Mouse (Mus musculus): ENCODE measurements at regions not wholly inside any gene's neighbourhood (a gene's known extent, or its start where the extent isn't known, plus 50 kb on each side); places are given as distances from the start of the nearest gene placed in this dataset.
"Not testable (repeated sequence)": the region's sequence is repeated elsewhere in the genome, so short reads cannot be mapped to it uniquely, and the experiment has no call there.

GRCm38 (mm10) chr13:80611937-80612336, 271.2 kb upstream of the Arrdc3 start:
- no peak for DNase-seq (ENCODE audit: low read depth)

DNA sequence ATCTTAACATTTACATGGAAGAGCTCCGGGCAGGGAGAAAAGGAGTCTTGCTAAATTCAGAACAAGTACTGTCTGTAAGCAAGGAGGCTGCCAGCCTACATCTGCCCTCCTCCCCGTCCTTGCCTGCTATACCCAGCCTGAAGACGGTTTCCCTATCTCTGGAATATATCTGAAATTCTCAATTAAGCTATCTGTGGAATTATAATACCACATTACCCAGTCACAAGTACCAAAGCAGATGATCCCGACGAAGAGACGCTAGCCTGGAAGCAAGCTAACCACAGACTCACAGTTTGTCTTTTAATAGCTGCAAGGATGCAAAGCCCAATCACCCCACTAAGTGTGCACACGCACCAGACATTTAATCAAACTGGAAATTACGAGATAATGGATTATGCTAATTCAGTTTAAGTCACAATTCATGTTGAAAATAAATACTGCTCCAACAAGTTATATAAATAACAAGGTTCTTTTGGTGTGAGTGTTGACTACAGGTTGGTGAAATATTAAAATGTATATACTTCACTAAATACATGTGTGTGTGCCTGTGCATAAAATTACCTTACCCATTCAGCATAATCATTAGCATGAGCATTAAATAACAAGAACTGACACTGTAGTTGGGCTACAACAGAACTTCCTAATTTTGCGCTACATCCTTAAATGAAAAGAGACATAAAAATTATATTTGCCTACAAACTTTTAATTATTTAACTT, 269.9 kb upstream of the Arrdc3 start:
- no peak for DNase-seq (ENCODE audit: low read depth)

GRCm38 (mm10) chr13:80613884-80614247, 269.3 kb upstream of the Arrdc3 start:
- DNase-seq (ENCODE audit: low read depth): peak; percentile 14

GRCm38 (mm10) chr13:80614971-80615370, 268.2 kb upstream of the Arrdc3 start:
- DNase-seq (ENCODE audit: low read depth): no peak

- DNase-seq (ENCODE audit: low read depth): no peak
Measured at GRCm38 (mm10) chr13:80623005-80623404, 260.2 kb upstream of the Arrdc3 start.

GRCm38 (mm10) chr13:80641334-80641733, 241.8 kb upstream of the Arrdc3 start:
- no peak for DNase-seq (ENCODE audit: low read depth)

DNA sequence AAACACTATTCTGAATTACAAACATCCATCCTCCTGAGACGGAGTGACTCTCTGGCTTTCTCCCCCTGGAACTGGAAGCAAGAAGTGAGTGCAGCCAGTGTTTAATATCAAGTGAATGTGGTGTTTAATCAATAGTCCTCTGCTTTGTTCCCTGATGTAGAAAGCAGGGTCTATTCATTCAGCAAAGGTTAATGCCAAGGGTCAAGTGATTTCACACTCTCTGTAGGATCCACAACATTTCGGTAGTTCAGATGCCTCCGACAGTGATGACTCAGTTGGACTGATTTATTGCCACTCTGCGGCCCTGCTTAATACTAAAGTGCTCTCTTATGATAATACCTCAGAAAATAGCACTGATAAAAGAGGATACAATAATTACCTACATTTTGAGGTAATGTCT, 235.6 kb upstream of the Arrdc3 start:
- no peak for DNase-seq (ENCODE audit: low read depth)

DNA sequence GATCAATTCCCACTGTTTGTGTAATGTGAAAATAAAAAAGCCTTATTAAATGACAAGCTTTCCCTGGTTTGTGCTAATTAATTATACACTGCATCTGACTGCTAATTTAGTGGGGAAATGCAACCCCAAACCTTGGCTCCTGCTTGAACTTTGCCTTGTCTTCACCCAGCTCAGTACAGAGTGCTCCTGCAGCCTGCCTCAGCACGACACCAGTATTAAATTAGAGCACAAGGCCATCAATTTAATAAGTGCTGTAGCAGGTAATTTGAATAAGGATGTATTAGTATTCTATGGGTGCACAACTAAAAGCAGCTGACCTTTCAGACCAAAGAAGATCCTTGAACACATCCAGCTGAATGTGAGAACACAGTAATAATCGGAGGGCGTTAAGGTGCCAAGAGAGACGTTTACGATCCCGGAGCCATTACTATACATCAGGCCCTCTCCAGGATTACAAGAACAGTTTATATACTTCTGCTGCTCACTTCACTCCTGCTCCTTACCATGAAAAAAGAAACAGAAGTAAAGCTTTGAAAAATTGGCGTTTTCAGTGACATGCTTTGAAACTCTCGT, 230.1 kb upstream of the Arrdc3 start:
- no peak for DNase-seq (ENCODE audit: low read depth)

DNA sequence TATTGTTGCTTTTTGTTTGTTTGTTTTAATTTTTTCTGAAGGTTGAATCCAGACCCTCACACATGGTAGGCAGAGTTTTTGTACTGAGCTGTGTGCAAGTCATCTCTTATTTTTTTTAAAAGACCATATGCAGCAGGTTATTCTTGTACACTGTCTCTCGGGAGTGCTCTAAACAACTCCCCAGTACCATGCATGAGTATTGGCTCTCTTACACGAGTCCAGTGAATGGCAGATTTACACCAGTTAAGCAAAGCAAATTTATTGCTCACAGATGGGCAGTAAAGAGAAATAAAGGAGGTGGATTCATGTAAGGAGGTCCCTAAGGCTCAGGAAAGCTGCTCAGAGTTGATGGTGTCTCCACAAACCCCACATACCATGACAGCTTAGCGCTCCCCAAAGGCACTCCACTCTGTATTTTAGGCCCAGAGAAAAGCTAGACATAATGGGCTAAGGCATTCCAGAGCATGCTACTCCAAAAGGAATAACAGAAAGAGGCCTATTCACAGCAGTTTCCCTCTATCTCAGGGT, 216.9 kb upstream of the Arrdc3 start:
- no peak for DNase-seq (ENCODE audit: low read depth)

- no peak for DNase-seq (ENCODE audit: low read depth)
Measured at GRCm38 (mm10) chr13:80689871-80690270, 193.3 kb upstream of the Arrdc3 start.

DNA sequence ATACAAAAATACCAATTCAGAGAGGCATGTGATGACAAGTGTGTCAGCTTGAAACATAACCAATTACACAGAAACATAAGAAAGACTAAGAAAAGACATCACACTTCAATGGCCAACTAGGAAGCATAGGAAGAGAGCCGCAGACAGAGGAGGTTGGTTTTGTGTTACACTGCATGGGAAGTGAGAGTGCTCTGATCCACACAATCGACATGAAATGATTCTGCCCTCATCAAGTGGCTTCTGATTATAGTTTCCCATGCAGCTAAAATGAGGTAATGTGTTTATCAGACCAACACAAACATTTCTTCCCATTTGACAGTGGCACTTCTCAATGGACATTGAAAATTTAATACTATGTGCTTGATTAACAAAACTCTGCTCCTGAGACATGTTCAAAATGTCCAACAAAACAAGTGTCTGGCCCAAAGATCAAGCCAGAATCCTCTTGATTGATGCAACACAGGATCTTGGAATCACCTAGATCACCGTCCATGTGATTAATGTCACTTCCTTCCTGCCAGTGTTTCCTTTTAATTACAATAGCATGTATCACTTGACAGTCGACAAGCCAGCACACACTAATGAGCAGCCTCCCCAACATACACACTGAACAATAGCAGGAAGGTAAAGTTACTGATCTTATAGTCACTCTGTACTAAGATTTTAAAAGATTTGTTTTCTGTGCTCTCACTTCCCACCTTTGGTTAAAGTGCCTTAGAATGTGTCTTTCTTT, 192.4 kb upstream of the Arrdc3 start:
- no peak for DNase-seq (ENCODE audit: low read depth)

GRCm38 (mm10) chr13:80695549-80696150, 187.5 kb upstream of the Arrdc3 start:
- DNase-seq (ENCODE audit: low read depth): no peak

DNA sequence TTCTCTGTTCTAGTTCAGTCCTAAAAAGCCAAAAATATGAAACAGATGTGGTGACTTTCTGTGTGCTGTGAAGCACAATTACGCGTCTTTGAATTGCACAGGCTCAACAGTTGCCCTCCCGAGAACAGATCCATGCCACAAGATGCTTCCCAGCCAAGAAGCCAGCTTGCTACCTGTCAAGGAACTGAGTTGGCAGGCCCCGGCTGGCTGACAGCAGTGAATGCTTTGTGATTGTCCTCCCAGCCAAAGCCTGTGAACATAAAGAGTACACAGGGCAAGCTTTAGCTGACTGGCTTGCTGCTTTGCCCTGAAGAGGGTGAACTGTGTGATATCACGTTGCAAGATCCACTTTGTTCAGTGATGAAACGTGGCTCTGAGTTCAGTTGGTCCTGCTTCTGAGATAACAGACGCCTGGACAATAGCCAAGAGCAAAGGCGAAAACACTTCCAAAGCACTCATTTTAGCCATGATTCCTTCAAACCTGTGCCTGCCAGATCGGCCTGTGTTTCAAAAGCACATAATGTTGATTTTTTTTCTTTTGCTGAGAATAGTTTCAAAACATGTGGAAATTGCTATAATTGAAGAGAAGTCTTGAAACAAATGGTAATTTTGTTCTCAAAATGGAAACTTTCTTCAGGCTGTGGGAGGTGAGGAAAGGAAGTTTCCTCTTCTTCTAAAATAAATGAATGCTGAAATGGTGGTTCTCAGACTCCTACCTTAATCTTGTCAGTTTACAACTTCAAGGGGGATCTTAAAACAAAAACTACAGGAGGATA, 173.5 kb upstream of the Arrdc3 start:
- peak; percentile 3 for DNase-seq (ENCODE audit: low read depth)

DNA sequence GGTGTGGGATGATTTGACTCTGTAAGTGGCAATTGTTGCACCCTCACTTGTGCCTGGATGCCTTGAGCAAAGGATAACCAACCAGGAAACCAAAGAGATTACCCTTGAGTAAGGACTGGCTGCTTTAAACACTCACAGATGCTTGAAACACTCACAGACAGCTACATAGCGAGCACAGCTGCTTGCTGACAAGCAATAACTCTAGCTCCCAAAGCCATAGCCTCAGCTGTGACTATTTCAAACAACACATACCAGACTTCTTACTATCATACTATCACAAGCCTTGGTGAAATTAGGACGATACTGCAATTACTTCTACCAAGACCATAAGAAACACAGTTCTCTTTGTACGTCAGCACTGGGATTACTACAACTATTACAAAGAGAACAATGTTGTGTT, 163.9 kb upstream of the Arrdc3 start:
- DNase-seq (ENCODE audit: low read depth): no peak

DNA sequence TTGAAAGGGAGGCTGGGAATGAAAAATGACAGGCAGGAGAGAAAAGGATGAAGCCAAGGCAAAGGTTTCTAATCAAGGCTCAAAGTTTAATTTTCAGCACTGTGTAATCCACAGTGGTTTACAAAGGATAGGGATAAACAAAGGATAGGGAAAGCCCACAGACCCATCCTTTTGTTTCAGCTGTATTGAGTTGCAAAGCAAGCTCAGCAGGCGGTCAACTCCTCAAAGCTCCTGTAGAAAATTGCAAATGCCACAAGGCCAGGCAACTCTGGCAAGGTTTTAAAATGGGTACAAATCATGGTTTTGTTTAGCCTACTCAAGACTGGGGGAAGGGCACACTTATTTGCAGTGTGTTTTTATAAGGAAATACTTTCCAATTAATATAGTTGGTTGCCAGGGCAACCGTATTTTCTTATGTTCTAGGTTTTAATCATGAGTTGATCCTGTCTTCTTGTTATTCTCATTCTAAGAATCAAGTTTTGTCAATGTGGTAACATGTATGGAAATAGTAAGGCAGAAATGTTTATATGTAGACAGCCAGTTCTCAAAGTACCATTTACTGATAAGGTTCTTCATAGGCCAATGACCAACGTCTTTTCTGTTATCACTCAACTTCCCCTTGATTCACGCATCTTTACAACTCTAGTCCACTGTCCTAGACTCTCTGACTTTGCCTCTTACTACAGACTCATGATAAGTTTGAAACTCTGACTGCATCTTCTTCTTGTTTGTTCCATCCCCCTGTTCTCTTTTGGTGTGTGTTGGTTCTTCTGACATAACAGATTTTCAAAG, 159.8 kb upstream of the Arrdc3 start:
- no peak for DNase-seq (ENCODE audit: low read depth)

DNA sequence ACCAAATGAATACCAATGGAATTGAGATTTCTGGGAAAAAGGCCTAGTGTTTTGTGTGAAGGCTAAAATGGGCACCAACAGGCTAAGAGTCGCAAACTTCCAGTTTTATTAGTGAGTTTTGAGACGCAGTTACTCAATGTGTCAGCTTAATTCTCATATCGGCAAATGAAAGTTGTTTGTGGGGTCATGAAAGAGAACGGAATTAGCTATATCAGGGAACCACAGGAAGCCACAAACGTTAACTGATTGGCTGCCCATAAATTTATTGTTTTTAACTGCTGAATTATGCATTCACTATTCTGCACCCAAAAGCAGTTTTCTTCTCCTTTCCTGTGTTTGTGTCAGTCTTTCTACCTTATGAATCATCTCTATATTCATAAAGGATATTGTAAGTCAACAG, 154.0 kb upstream of the Arrdc3 start:
- no peak for DNase-seq (ENCODE audit: low read depth)

DNA sequence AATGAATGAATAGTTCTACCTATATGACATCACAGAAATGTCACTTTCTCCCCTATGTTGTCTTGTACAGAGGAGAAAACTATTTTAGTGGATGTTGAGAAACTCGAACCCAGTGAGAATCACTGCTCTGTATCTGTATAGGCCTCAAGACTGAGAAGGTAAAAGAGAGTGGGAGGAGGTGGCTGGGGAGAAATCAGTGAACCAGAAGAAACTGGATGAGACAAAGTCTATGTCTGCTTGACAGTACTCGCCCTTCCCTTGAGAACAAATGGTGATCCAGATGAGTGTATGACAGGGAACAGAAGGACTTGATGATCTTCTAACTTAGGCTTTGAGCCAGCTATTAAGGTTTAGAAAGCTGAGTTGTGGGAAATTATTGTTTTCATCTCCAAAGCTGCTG, 137.2 kb upstream of the Arrdc3 start:
- DNase-seq (ENCODE audit: low read depth): no peak

GRCm38 (mm10) chr13:80747022-80747421, 136.2 kb upstream of the Arrdc3 start:
- DNase-seq (ENCODE audit: low read depth): not testable (repeated sequence)

All from fibroblast of lung, adult 2 months (primary cell).